Mouse (Mus musculus): Measurements from ENCODE around the gene Olfm1.

DNA sequence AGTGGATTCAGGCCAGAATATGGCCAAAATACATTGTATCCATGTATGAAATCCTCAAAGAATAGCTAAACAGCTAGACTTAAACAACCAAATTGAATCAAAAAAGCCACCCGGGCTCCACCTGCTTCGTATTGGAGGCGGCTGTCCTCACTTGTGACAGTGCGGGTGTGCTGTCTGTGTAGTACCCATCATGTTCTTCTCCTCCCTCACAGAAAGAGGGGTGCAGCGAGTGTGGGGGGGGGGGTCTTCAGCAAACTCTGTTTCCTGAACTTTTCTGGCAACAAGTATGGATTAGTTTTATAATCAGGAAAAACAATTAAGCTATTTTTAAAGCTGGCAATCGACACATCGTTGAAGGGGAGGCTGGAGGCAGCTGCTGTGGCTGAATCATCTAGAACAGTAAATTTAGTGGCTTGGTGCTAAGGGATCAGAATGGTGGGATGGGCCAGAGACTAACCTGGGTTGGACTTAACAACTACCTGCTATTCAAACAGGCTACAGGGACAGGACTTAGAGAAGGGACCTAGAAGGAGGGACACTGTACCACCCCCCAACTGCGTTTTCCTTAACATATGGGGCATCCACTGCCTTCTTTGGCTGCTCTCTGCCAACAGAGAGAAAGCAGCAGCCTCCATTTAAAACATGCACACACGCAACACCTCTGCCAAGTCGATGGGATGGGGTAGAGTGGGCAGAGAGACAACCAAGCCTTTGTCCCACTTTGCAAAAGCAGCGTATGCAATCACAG, 79.6 kb downstream of the Olfm1 start:
- TF ChIP-seq POLR2A (IDR thresholded peaks at IDR 0.05; ENCODE audit: low read depth, low read length) (no peak), CTCF (IDR thresholded peaks at IDR 0.05; ENCODE audit: extremely low read depth, insufficient read depth, insufficient read length, insufficient replicate concordance) (no peak)
